Mouse (Mus musculus): ENCODE results near the gene Tbc1d10c.

Gene Tbc1d10c

DNA sequence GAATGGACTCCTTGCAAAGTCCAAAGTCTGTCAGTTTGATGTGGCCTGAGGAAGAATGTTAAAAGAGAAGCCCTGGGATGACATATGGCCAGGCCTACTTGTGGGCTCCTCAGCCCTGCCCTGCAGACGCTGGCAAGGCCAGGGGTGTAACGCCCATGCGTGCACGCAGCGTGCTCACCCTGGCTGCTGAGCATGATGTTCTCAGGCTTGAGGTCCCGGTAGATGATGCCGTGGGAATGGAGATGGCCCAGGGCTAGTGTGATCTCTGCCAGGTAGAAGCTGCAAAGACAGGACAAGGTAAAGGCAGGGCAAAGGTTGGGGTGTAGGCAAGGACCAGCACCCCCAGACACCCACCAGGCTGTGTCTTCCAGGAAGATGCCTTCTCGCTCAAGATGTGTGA lies 32.0 kb downstream of the Tbc1d10c start:
- DNase-seq (ENCODE audit: low read depth, low spot score), result no peak

DNA sequence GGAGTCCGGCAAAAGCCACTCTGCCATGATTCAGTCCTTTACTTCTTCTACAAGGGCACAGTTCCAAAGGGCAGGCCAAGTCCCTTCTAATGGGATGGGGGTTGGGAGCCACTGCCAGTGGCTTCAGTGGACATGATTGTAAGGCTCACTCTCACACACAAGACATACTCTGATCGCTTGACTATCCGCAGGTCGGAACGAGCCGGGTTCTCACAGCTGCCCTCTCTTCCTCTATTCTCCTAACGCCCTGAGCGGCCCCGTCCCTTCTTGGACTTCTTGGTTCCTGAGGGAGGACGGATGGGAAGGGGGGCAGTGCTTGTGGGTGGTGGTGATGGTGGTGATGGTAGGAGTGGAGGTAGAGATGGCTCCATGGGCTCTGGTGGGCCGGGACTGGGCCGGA lies 34.3 kb downstream of the Tbc1d10c start:
- no peak for DNase-seq (ENCODE audit: low read depth, low spot score)

DNA sequence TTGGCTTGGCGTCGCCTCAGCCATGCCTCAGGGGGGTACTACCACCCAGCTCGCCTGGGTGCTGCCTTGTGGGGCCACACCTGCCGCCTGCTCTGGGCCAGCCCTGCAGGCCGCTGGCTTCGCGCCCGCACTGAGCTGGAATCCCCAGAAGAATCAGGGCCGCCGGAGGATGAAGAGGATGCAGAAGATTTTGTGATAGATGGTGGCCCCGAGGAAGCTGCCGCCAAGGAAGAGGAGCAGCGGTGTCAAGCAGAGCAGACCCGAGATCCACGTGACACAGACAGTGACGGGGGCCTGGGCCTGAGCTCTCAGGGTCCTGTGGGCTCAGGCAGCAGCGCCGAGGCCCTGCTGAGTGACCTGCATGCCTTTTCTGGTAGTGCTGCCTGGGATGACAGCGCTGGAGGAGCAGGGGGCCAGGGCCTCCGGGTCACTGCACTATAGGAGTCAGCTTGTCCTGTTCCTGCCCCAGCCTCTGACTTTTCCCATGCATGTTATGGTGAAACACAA lies 35.0 kb downstream of the Tbc1d10c start:
- DNase-seq (ENCODE audit: low read depth, low spot score), result no peak

DNA sequence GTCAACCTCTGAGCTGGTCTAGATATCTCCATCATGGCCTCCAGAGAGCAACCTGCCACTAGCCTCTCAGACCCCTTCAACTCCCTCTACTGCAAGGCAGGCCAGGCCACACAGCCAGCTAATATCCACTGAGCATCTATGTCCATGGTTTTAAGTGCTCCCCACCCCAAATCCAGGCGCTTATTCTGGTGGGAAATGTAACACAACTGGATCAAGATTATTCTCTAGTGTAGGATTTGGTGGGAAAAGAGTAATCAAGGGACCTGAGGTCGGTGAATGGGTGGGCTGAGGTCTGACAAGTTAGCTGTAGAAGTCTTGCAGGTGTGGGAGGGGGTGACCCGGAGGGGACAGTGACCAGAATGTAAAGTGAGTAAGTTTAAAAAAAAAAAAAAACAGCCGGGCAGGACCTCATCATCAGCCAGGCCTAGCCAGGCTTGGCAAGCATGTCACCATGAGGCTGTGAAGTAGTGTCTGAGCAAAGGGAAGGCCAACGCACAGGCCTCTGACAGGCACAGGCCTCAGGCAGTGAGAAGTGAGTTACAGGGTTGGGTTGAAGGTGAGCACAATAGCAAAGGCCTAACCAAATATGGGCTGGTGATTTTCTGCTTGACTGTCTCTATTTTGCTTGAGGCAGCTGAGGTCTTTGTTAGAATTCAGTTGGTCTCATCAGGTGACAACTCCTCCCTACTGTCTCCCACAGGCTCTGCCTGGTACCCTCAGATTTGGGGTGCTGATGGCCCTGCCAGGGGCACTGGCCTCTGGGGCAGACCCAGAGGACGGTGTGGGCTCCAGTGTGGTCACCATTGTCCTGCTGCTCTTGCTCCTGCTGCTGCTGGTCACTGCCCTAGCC lies 35.6 kb downstream of the Tbc1d10c start:
- no peak for DNase-seq (ENCODE audit: low read depth, low spot score)

DNA sequence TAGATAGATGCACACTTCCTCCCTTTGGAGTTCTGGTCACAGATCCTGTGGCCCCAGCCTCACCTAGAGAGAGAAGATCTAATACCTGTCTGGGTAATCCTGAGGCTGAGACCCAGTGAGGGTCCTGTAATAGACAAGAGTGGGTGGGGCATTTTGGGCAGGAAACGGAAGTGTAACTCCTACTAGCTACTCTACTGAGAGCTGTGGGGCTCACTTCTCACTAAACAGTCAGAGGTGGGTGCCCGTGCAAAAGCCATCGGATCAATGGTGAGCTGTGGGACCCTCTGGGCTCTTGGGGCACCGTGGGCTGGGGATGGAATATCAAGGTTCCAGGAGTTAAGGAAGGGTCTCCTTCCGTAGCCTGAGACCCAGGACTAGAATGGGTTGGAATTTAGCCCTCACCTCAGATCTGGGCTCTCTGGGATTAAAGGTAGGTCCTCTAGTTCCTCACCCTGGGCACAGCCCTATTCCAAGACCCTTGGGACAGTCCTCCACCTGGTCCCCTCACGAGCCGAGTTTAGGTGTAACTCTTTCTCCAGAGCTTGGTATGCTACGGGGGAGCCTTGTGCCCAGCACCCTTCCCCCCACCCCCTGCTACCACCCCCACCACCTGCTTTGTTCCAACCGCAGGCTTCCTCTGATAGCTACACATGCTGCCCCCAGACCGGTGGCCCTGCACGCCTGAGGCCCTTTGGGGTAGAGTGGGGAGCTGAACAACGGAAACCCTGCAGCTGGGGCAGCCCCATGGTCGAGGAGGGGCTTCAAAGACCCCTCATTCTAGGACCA lies 36.5 kb downstream of the Tbc1d10c start:
- no peak for DNase-seq (ENCODE audit: low read depth, low spot score)

DNA sequence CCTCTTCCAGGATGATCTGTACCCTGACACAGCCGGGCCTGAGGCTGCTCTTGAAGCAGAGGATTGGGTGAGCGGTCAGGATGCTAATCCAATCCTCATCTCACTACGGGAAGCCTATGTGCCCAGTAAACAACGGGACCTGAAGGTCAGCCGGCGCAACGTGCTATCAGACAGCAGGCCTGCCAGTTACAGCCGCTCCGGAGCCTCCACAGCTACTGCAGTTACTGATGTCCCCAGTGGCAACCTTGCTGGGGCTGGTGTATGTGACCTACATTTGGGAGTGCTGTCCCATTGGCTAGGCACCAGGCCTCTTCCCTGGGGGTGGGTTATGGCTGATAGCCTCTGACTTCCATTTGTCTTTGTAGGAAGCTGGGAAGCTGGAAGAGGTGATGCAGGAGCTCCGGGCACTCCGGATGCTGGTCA lies 37.8 kb downstream of the Tbc1d10c start, which contains the start of gene Ptprcap:
Ptprcap (plus strand) TSS at position 373 of the 423 bp plus-strand sequence.
- DNase-seq (ENCODE audit: low read depth, low spot score), result no peak

DNA sequence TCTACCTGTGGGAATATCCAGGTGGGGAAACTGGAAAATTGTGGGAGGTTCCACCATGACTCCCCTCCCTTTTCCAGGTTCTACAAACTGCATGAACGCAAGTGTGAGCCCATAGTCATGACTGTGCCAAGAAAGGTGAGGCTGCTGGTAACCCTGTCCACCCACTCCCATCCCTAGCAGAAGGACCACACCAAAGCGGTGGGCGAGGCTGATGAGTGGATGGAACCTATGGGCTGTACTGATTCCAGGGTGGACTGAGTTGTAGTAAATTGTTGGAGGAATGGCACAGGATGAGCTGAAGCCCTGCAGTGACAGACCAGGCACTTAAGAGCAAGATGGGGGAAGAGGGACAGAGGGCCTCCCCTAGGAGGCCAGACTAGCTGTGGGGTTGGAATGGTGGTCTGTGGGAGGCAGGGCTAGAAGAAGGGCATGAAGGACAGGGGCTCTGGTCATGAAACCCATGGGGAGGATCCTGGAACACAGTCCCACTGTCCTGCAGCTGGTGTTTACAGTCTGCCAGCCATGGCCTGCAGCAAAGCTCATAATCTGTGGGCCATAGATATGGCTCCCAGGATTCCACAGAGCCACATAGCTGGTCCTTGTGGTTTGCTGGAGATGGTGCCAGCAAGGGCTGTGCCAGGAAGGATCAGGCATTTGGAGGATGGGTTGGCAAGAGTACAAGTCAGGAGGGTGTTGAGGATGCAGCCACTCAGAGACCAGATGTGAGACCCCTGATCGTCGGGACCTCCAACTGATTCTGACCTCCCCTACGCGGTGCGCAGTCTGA lies 38.4 kb downstream of the Tbc1d10c start:
- DNase-seq (ENCODE audit: low read depth, low spot score), result no peak

DNA sequence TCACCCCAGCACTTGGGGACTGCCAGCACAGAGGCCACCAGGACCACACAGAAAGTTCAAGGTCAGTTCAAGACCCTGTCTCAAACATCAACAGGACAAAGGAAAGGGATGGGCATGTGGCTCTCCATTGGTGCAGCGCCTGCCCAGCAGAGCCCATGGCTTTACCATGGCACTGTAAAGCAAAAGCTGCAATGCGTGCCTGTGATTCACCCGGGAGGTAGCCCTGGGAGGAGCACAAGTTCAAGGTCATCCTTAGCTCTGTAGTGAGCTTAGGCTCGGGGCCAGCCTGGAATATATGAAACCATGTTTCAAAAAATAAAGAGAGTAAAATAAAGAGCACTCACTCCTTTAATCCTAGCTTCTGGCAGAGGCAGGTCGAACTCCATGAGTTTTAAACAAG lies 39.2 kb downstream of the Tbc1d10c start:
- DNase-seq (ENCODE audit: low read depth, low spot score), result no peak

DNA sequence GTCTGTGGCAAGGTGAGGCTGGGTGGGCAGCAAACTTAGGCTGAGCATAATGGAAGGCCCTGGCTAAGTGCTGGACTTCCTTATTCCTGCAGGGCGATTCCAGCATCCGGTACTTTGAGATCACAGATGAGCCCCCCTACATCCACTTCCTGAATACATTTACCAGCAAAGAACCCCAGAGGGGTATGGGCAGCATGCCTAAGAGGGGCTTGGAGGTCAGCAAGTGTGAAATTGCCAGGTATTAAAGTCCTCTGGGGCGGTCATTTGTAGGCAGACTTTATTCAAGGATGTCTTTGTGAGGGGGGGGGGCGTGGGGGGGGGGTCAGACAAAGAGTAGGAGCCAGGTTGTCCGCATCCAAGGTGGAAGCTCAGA lies 39.6 kb downstream of the Tbc1d10c start:
- no peak for DNase-seq (ENCODE audit: low read depth, low spot score)

DNA sequence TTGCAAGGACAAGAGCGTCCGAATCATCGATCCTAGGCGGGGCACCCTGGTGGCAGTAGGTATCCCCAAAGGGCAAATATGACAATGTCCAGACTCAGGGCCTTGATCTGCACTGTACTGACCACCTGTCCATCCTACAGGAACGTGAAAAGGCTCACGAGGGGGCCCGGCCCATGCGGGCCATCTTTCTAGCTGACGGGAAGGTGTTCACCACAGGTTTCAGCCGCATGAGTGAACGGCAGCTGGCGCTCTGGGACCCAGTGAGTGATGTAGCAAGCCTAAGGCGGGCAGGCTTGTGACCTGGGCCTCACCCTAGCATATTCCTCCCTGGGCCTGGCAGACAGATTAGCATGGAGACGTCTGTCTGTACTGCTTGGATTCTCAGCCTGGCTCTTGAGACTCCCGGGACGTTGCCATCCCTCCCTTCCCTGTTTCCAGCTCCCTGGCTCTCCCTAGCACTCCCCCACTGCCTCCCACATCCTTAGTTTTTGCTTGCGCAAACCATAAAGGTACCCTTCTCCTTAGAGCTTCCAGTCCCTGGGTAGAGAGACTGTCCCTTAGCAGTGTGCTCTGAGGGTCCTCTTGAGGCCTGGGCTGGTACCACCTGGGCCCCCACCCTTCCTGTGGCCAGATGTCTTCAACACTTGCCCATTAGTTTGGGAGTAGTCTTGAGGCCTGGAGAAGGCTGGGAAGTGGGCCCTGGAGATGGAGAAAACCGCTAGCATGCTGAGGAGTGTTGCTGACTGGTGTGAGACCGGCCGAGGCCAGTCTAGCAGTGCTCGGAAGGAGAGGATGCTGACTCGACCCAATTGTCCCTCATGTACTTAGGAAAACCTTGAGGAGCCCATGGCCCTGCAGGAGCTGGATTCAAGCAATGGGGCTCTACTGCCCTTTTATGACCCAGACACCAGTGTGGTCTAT lies 40.3 kb downstream of the Tbc1d10c start:
- no peak for DNase-seq (ENCODE audit: low read depth, low spot score)

DNA sequence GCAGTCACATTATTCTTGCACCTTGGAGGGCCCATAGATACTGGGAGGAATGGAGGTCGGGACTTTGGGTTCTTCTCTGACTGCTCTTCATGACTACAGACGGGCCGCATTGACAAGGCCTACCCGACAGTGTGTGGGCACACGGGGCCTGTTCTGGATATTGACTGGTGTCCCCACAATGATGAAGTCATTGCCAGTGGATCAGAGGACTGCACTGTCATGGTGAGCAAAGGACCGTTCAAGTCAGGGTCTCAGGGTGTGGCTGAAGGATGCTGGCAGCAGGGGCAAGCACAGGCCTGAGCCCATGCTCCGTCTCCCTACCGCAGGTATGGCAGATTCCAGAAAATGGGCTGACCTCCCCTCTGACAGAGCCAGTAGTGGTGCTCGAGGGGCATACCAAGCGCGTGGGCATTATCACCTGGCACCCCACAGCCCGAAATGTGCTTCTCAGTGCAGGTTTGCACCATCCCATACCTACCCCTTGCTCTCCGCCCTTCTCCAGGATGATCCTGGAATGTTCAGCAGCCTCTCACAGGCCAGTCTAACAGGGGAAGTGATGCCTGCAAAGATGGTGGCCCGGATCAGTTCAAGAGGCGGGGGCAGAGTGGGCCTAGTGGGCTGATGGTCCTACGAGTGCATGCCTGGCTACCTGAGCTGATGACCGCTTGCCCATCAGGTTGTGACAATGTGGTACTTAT lies 41.2 kb downstream of the Tbc1d10c start:
- DNase-seq (ENCODE audit: low read depth, low spot score), result no peak

DNA sequence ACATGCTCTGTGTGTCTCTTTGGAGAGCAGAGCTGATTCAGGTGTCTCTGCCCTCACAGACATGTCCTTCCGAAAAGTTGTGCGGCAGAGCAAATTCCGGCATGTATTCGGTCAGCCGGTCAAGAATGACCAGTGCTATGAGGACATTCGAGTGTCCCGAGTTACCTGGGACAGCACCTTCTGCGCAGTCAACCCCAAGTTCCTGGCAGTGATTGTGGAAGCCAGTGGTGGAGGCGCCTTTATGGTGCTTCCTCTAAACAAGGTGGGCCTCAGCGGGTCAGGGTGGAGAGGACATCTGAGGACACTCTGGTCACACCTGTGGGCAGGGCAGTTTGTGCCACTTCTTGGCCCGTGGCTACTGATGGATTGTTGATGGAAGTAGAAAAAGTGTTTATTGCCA lies 41.8 kb downstream of the Tbc1d10c start:
- no peak for DNase-seq (ENCODE audit: low read depth, low spot score)

DNA sequence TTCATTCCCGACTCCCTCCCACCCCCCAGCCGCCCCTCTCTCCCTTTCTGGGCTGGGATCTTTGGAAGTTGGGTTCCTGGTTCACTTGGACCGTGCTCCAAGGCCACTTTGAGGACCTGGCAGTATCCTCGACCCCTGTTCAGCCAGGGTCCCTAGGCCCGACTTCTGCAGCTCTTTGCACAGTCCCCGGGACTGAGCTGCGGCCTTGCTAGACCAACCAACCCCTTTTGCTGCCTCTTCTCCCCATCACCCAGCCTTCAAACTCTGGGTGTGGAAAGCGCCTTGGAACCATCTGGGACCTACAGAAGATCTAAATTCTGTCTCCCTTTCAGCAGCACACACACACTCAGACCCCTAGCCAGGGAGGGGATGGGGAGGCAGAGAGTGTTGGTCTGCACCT lies 42.3 kb downstream of the Tbc1d10c start:
- no peak for DNase-seq (ENCODE audit: low read depth, low spot score)

DNA sequence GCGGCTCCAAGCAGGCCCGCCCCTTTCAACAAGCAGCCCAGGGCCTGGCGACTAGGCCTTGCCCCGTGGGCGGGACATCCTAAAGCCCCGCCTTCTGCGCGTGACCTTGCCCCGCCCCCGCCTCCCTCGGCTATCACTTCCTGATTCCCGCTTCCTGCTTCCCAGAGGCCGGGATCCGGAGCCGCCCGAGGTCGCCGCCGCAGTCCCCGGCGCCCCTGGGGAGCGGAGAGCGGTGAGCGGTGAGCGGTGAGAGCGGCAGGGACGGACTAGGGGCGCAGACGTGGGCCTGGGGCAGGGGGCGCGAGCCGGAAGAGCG lies 42.6 kb downstream of the Tbc1d10c start, which contains the start of gene Coro1b:
Coro1b (plus strand) TSS at position 129 of the 316 bp plus-strand sequence.
- peak; percentile 85 for DNase-seq (ENCODE audit: low read depth, low spot score)

DNA sequence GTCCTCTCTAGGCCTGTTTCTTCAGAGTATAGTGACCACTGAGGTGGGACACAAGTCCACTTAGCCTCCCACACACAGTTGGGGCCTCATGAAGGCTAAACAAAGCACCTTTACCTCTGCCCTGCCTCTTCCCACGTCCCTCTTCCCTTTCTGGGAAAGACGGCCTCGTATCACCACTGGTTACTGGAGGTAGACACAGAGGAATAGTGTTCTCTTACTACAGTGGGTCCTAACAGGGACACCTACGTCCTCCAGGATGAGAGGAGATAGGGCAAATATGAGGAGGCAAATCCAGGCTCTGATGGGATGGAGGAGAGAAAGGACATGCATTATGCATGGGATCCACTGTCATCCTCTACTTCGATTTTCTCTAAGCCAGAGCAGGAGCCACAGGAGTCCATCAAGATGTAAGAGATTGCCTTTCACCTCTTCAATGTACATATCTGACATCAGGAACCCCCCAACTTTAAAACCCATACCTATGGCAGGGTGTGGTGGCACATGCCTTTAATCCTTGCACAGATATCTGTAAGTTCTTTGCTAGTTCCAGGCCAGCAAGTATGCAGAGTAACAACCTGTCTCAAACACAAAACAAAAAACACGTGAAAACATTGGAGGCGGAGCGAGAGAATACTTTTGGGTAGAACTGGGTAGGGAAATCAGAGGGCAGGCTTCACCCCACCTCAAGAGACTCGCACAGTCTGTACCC lies 43.1 kb downstream of the Tbc1d10c start:
- no peak for DNase-seq (ENCODE audit: low read depth, low spot score)

DNA sequence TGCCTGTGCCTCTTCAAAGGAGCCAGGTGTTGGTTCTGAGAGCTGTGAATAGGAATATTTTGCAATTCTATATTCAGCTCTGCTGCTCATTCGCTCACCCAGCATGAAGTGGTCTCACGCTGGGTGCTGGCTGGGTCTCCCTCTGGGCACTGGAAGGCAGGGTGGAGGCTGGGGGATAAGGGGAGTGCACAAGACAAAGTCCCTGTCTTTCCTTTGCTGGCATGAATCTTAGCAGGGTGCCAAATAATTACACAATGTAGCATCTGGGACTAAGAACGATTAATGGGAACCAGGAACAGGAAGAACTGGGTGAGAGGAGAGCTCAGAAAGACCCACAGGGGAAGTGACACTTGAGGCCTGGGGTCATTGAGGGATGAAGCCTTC lies 44.1 kb downstream of the Tbc1d10c start:
- DNase-seq (ENCODE audit: low read depth, low spot score), result no peak

DNA sequence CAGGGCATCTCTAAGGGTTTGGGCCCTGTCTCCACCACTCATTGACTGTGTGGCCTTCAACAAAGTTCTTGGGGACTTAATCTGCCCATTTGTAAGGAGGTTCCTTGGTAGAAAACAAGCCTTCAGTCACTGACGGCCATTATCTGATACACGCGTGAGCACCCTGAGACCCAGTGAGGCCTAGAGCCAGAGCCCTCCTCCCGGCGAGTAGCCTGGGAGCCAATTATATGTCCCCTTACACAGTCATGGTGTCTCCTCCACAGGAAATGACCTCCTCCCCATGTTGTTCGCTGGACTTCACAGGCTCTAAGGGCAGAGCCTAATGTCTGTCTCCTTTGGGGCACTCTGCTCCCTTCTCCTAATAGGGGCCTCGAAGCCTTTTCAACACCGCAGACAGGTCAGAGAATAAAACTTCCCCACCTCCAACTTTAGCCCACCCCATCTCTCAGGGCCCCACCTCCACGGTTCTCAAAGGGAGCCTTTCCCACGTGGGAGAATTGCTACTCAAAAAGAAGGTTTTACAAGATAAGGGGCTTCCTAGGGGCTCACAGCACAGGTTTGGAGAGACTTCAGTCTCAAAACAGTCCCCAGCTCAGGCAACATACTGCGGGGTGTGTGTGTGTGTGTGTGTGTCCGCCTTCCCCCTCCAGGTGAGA lies 44.6 kb downstream of the Tbc1d10c start:
- no peak for DNase-seq (ENCODE audit: low read depth, low spot score)

DNA sequence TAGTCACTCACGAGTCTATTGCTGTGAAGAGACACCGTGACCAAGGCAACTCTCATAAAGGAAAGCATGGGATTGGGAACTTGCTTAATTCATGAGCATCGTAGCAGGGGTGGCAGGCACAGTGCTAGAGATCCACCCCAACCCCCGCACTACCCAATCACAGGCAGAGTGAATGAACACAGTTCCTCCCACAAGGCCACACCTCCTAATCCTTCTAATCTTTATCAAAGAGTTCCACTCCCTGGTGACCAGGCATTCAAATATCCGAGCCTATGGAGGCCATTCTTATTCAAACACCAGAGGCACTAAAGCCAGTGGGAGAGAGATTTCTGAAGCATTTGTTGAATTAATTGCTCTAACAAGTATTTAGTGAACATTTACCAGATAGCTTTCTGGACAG lies 45.1 kb downstream of the Tbc1d10c start:
- no peak for DNase-seq (ENCODE audit: low read depth, low spot score)

Measured in telencephalon, adult 2 months (tissue).